Mouse (Mus musculus) brain, adult 2 months (tissue): ENCODE measurements around the gene Rack1.
"Not testable (repeated sequence)": the region's sequence is repeated elsewhere in the genome, so short reads cannot be mapped to it uniquely, and the experiment has no call there.

Source experiments
- DNase-seq: peaks from one replicate; pipeline ENCODE4 v3.0.0; 2011; ENCODE audit warnings: low read depth, low spot score

The Rack1 gene

DNA sequence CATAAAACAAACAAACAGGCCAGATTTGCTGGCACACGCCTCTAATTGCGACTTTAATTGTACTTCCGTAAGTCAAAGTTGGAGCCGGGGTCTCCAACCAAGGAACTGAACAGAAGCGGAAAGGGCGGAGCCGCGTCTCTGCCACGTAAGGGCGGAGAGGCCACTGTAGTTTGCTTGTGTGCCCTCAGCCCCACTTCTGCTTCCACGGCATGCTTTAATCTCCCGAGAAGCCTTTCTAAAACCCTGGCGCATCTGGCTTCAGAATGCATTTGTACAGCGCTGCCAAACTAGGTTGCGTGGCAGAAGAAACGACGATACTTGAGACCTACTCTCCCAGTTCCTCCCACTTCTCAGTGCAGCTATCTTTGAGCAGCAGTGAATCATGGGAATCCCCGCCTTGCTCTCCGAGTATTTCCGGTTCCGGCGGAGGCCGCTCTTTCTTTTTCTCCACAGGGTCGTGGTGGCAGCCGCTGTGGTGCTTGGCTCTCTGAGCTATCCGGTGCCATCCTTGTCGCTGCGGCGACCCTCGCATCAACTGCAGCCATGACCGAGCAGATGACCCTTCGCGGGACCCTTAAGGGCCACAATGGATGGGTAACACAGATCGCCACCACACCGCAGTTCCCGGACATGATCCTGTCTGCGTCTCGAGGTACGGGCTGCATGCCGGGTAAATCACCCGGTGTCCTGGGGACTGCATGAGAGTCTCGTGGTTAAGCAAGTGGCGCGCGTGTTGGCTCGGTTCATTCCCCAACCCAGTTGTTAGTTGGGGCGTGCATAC is at the start of gene Rack1:
Rack1 (plus strand) TSS at position 412 of the 781 bp plus-strand sequence.
- peak; percentile 97 for DNase-seq

DNA sequence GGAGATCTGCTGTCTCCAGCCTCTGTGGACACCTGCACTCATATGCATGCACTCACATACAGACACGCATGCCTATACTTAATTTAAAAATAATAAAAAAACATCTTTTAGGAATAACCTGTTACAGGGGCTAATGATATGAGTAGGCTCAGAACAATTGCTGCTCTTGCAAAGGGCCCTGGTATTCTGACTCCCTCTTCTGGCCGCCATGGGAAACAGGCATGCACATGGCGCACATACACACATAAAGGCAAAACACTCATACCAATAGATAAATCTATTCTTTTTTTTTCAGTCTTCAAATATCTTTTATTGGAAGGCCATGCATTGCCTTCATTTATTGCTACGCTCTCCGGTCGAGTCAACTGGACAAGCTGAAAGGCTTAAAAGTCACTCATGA is 49.7 kb upstream of the Rack1 start:
- no peak for DNase-seq

DNA sequence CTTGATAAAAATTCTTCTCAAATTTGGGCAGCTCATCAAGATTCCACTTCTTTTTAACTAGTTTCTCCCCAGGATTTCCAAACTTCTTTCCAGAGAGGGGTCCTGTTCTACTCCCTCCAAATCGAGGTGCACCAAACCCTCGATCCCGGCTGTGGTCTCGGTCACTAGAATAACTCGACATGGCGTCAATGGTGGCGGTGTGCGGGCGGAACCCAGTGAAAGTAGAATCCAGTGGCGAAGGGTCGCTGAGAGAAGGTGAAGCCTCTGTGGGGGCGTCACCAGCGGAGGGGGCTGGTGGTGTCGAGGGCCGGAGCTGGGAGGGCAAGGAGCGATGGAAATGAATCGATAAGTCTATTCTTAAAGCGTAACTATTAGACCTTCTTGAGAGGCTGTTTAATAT is 46.6 kb upstream of the Rack1 start:
- not testable (repeated sequence) for DNase-seq

DNA sequence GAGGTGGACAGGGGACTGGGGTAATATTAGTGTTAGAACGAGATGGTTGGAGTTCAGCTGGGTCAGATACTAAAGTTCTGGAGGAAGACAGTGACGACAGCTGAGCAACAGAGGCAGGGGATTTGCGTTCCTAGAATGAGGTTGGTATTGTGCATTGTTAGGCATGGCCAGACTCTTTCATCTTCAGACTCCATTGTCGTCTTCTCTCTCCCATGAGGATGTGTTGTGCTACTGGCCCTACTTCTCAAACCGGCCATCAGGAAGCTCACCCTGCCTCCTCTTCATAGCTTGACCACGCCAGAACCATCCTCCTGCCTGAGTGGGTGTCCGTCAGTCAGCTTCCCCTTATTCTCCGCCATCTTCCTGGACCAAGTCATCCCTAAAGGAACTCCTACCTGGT is 41.1 kb upstream of the Rack1 start:
- DNase-seq, result no peak

DNA sequence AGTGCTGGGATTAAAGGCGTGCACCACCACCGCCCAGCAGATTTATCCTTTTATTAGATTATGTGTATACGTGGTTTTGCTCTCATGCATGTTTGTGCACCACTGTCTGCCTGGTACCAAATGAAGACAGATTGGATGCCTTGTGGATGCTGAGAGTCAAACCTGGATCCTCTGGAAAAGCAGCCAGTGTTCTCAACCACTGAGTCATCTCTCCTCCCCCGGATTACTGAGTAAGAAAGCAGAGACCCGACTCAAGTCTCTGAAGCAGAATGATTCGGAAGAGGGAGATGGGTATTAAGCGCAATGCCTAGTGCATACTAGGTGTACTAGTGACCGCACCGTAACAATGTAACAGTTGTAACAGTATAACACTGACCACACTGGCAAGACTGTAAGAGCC is 36.0 kb upstream of the Rack1 start:
- DNase-seq, result peak; percentile 77

DNA sequence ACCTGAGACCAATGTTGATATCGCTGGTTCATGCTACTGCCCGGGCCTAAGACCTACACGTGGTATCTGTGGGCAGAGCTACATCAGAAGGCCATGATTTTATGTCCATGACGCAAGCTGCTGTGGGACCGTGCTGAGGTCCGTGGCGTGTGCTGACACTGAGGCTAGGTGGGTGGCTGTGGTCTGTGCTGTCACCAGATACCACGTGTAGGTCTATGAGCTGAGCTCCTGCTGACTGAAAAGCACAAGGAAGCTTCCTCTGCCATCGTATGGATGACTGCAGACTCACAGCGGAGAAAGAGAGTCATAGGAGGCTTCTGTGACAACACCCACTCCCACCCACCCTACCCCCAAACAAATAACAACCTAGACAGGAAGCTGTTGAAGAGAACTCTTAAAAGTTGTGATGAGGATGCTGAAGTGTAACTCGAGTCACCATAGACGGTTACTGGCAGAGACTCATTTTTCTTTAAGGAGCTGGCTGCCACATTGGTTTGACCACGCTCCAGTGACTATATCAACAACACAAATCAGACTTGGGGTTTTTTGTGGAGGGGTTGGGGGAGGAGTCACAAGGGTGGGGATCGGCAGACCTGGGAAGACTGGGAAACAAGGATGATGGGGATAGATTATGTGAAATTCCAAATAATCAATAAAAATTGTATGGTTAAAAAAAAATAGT is 32.8 kb upstream of the Rack1 start:
- no peak for DNase-seq

DNA sequence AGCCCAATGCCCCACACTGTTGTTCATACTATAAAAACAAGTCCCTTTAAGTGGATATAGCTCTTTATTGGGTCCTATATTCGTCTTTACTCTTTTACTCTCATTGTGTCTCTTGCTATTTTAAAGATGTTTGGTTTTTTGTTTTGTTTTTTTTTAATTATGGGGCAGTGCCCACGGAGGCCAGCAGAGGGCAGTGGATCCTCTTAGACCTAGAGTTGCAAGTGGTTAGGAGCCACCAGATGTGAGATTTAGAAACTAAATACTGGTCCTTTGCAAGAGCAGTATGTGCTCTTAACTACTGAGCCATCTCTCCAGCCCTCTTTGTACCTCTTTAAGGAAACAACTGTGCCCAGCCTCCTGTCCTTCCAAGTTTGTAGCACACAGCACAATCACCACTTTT is 28.4 kb upstream of the Rack1 start:
- peak; percentile 46 for DNase-seq

DNA sequence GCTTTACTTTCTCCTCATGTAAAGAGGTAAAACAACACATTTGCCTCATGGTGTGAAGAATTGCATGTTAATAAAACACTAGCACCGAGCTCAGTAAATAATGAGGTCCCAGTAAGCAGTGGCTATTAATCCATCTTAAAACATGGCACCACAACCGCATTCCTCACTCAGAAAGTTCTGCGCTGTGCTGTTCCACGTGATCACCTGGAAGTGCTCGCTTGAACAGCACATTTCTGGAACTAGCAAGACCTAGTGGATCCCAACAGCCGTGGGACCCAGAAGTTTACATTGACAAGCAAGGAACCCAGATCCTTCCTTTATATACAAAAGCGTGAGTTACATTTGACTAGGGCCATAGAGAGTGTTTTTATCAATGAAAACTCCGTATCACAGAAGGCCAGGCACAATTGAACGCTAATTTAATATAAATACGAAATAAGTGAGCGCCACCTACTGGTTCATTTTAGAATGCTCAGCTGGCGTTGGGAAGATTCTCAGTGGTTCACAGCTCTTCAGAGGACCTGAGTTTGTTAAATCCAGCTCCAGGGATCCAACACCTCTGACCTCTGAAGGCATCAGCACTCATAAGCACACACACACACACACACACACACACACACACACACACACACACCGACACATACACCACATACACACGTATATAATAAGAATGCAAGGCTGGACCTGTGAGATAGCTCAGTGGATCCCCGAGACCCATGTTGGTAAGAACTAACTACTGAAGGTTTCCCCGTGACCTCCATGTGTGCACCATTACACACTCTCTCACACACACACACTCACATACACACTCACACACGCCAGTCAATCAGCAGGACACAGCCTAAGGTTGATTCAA is 25.5 kb upstream of the Rack1 start:
- peak; percentile 67 for DNase-seq

DNA sequence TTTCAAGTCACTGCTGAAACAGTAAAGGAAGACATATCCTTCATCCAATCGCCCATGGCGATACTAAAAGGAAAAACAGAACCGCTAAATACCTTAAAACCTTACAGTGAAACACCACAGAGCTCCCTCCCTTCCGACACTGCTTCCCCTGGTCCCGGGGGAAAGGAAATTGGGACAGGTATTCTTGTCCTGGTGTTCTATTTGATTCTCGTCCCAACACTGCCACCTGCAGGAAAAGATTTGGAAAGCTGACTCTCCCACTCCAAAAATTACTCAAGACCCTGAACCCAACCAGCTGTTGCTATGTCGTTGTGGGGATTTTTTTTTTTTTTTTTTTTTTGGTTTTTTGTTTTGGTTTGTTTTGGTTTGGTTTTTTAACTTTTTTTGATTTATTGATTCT is 24.6 kb upstream of the Rack1 start:
- peak; percentile 81 for DNase-seq

DNA sequence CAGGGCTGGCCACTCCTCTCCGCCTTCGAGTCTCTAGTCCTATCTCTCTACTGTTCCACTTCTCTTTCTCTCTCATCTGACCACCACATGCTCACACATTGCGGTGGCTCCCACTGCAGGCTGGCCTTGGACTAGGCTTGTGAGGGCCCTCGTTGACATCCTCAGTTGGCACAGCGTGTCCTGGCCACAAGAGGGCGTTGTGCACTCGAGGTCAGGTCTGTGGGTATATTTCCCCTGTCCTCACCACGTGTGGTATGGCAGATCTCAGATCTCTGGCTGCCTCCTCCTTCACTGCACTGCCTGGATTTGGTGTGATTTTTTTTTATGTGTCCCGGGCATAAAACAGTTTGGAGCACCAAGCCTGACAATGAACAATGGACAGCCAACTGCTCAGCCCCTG is 23.5 kb upstream of the Rack1 start:
- DNase-seq, result no peak

DNA sequence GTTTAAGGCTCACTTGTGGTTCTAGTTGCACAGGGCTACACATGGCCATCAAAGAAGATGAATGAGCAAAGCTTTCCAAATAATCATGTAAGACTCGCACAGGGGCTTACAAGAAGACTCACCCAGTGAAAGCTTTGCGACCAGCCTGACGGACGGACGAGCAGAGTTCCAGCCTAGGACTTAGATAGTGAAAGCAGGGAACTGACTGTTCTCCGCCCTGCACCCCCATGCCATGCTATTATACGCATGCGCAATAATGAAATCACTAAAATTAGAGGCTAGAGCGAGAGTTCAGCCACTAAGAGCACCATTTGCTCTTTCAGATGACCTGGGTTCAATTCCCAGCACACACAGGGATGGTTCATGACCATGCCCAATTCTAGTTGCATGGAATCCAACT is 22.8 kb upstream of the Rack1 start:
- no peak for DNase-seq

DNA sequence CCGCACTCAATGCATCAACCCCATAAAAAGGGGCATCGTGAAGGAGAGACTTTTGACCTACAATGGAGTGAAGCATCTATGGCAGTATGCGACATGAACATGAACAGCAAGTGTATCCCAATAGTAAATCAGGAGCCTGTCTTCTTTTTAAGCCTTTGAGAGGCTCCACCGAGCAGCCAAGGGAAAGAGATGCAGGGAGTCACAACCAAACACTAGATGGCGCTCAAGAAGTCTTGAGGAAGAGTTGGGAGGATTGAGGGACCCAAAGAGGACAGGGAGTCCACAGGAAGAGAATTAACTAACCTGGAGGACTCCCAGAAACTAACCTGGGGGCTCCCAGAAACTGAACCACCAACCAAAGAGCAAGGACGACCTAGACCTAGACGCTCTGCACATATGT is 20.7 kb upstream of the Rack1 start:
- peak; percentile 64 for DNase-seq

DNA sequence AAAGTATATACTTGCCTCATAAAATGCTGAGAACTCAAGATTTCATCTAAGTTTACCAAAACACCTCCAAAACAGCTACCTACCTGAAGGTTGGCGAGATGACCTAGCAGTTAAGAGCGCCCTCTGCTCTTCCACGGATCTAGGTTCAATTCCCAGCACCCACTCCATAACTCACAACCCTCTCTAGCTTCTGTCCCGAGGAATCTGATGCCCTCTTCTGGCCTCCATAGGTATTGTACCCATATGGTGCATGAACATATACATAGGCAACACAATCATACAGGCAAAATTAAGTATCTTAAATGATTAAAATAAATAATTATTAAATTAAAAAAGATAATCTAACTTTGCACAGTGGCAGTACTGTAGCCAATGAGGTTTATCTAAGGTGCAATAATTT is 17.9 kb upstream of the Rack1 start:
- no peak for DNase-seq

DNA sequence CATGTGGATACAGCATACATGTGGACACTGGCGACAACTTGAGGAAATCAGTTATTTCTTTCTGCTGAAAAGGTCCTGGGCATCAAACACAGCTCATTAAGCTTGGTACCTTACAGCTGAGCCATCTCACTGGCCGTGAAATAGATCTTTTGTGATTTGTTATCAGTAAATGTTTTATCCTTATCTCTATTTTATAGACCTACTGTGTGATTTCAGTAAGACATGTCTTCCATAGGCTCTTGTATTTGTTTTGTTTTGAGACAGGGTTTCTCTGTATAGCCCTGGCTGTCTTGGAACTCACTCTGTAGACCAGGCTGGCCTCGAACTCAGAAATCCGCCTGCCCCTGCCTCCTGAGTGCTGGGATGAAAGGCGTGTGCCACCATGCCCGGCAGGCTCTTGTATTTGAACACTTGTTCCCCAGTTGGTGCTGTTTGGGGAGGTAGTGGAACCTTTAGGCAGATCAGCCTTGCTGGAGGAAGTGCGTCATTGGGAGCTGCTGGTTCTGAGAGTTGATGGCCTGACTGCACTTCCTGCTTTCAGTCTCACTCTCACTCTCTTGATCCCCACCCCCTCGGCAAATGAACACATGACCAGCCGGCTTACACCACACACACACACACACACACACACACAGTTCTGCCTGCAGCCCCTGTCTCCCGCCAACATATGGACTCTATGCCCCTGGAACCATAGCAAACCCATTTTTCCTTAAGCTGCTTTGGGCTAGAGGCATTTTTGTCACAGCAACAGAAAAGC is 12.5 kb upstream of the Rack1 start:
- peak; percentile 72 for DNase-seq

DNA sequence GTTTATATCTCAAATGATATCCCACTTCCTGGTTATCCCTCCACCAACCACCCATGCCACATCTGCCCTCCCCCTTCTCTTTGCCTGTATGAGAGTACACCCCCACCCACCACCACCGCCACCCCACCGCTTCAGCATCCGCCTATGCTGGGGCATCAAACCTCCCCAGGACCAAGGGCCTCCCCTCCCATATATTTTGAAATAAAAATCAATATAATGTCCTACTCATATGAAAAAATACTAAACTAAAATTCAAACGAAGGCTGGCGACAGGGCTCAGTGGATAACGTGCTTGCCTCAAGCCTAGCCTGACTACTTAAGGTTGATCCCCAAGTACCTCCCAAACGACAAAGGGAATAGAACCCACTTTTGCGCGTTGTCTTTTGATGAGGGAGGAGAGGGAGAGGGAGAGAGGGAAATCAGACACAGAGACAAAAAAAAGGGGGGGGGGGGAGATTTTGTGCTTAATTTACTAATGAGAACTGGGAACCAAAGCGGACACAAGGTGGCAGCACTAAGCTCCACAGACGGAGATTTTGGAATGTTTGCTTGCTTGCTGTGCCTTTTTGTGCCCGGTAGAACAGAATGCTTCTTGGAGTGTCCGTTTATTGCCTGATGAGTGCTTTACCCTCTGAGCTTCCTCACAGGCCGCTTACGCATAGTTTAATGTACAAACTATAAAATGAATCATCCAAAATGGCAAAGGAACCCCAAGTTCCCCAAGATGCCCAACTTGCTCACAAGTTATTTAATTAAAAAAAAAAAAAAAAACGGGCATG is 11.6 kb upstream of the Rack1 start:
- peak; percentile 94 for DNase-seq

DNA sequence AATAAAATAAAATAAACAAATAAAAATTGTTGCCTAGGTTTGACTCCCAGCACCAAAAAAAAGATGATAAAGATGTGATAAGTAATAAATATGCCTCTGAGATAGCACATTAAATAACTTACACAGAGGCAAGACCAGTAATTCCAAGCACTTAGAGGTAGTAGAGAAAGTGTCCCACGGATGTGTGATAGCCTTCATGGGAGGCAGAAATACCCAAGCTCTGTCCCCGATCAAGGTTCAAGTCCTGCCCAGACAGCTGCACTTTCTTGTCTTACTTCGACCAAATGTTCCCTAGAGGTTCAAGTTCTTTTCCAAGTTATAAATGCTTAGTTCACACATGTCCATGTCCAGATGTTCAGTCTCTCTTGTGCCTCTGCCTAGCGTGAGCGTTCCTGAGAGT is 10.9 kb upstream of the Rack1 start:
- DNase-seq, result no peak

DNA sequence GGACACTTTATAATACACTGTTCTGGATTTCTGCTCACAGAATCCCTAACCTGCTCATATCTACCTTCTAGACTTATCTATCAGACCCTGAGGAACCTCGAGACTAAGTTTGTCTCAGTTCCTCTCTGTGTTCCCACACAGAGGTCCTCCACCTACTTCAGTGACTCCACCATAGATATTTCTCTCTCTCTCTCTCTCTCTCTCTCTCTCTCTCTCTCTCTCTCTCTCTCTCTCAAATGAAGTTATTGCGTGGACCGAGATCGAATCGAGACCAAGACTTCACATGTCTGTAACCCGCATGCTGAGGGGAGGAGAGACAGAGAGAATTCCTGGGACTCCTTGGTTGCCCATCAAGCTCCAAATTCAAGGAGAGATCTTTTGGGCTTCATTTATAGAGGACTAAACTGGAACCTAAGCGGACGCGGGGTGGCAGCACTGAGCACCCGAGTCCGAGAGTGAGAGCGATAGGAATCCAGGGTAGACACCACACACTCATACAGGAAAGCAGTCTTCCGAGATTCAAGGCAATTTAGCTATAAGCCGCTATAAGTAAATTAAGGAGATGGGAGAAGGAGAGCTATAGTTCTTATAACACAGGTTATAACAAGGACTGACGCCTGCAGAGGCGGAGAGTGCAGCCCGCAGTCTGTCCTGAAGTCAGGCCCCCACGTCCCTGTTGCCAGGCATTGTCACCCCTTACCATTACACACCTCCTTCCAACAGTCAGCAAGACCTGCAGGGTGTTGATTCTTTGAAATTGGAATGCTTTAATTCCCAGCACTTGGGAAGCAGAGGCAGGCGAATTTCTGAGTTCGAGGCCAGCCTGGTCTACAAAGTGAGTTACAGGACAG is 9.9 kb upstream of the Rack1 start:
- peak; percentile 86 for DNase-seq

DNA sequence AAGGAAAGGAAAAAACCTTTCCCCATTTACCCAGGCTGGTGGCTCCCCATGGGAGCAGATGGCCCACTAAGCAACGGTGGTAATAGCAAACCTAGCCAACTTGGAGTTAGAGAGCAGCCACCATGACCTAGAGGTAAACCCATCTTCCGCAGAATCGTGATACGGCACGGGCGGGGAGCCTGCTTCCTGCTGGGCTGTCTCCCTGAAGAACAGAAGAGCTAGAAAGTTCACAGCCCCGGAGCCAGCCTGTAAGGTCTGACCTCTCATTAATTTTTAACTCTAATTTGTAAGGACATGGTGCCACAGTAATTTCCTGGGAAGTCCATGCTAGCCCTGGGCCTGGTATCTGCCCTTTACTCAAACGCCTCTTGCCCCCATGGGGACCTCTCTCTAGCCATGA is 9.2 kb upstream of the Rack1 start:
- DNase-seq, result no peak

DNA sequence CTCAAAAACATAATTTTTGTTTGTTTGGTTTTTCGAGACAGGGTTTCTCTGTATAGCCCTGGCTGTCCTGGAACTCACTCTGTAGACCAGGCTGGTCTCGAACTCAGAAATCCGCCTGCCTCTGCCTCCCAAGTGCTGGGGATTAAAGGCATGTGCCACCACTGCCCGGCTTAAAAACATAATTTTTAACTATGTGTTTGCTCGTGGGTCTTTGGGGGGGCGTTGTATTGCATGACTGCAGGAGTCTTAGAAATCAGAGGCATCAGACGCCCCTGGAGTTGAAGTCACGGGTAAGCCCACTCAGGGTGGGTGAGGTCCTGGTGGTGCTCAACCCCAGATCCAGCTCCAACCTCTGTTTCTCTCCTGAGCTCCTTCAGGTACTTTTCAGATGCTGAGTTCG is 8.2 kb upstream of the Rack1 start:
- not testable (repeated sequence) for DNase-seq

DNA sequence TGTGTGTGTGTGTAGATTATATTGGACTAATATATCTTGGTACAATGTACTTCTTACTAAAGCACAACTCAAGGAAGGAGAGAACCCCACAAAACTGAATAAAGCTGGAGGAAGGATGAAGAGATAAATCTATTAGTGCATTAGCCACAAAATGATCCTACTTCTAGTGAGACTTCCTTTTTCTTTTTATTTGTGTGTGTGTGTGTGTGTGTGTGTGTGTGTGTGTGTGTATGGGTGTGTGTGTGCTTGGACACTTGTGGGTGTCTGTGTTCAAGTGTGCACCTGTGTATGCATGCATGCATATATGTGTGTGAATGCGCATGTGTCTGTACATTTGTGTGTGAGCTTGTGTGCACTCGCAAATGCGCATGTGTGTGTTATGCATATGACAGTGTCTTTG is 6.9 kb upstream of the Rack1 start:
- DNase-seq, result no peak
